Mouse (Mus musculus) lung, adult 2 months (tissue): Measurements from ENCODE around the gene Arhgef26. TPM values are rescaled to one million over a fixed set of nuclear protein-coding genes. Genes with fewer than 3 reads are reported as not detected.

Source experiments
- DNase-seq: peaks from one replicate; pipeline ENCODE4 v3.0.0; 2022
- H3K4me1 ChIP-seq: fragments of 200-500 bp; 2 replicates; pipeline ENCODE4 v1.6.1; 2011; ENCODE audit warnings: low read length; ENCODE audit not compliant: control insufficient read depth, insufficient read depth
- H3K4me3 ChIP-seq: fragments of 200-500 bp; replicated peaks from 2 replicates; pipeline ENCODE3; 2011; ENCODE audit warnings: low read depth, mild to moderate bottlenecking, control low read depth, low read length; ENCODE audit errors: extremely low read depth
- CTCF ChIP-seq: fragments of 200-500 bp; IDR thresholded peaks from 2 replicates; pipeline ENCODE4 v1.5.1; 2011; ENCODE audit warnings: mild to moderate bottlenecking, low read length, control low read depth; ENCODE audit not compliant: insufficient read depth
- POLR2A ChIP-seq: fragments of 200-500 bp; IDR thresholded peaks from 2 replicates; pipeline ENCODE4 v1.6.1; 2011; ENCODE audit warnings: low read depth, mild to moderate bottlenecking, control low read depth, low read length, borderline replicate concordance; ENCODE audit errors: extremely low read depth
- WGBS: fragments of 180-500 bp; shearing (Covaris S2); methylation state at CpG from one replicate; pipeline ENCODE4 v1.1.7; 2018; 5-methylcytosine and 5-hydroxymethylcytosine counted together
- polyA plus RNA-seq: library from polyadenylated mRNA; depleted of rRNA; stranded (reverse); fragments of >200 nt; gene quantifications from 2 replicates; pipeline ENCODE4 v1.2.3, GENCODE M21; 2012; rRNA removed

The Arhgef26 gene
- polyA plus RNA-seq, 1 experiment = 26.9 TPM

DNA sequence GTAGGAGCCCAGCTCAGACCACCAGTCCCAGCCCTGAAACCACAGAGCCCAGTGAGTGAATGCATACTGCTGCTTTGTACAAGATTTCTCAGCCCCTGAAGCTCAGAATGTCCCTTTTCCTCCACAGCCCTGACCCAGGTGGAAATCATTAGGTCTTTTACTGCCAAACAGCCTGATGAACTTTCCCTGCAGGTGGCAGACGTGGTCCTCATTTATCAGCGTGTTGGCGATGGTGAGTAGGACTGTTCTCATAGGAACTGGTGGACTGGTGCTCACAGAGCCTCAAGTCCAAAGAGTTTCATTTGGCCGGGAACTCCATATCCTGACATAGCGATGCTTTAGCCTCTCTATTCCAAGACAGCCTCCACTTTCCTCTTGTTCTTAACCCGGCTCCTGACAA lies 121.3 kb downstream of the Arhgef26 start:
- Histone ChIP-seq H3K4me3 (no peak overlapping the region), H3K4me1 (no peaks in the 10 kb centered on the region)
- DNase-seq = no peak
- WGBS = 83% methylated on average over 6 of the region's 6 CpGs
- no peak for TF ChIP-seq CTCF
- no peak for TF ChIP-seq POLR2A

GRCm38 (mm10) chr3:62464276-62464675 lies 126.1 kb downstream of the Arhgef26 start:
- no peak overlapping the region for H3K4me3 ChIP-seq
- no peaks in the 10 kb centered on the region for H3K4me1 ChIP-seq
- 68% methylated on average over 3 of the region's 3 CpGs for WGBS
- TF ChIP-seq POLR2A (no peak), CTCF (no peak)
- DNase-seq = no peak

DNA sequence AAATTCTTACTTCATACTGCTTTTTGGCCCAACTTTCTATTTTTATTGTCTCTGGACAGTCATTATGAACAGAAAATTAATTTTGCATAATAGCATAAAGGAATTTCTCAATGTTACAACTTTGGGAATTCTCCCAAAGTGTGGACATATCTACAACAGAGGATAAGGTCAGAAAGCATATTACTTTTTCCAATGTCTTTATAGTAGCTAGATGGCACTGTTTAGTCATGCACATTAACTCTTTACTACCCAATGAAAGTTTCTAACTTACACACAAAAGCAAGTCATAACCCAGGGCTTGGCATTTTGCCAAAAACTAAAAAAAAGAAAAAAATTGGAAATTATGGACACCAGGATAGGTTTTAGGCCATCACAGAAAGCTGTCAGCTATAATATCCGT lies 132.0 kb downstream of the Arhgef26 start:
- Histone ChIP-seq H3K4me3 (no peak overlapping the region), H3K4me1 (no peaks in the 10 kb centered on the region)
- no peak for DNase-seq
- TF ChIP-seq CTCF = no peak
- no peak for TF ChIP-seq POLR2A
- WGBS = 98% methylated on average over 1 of the region's 1 CpGs

- Histone ChIP-seq H3K4me3 (no peak overlapping the region), H3K4me1 (no peaks in the 10 kb centered on the region)
- no peak for DNase-seq
- no peak for TF ChIP-seq POLR2A
- no peak for TF ChIP-seq CTCF
- WGBS = 98% methylated on average over 2 of the region's 2 CpGs
Measured at GRCm38 (mm10) chr3:62484340-62484739, 146.2 kb downstream of the Arhgef26 start.

- no peaks in the 10 kb centered on the region for H3K4me1 ChIP-seq
- WGBS = 63% methylated on average over 6 of the region's 6 CpGs
- DNase-seq = no peak
- TF ChIP-seq CTCF = no peak
- no peak for TF ChIP-seq POLR2A
- no peak overlapping the region for H3K4me3 ChIP-seq
Measured at GRCm38 (mm10) chr3:62492568-62492967, 154.4 kb downstream of the Arhgef26 start.

DNA sequence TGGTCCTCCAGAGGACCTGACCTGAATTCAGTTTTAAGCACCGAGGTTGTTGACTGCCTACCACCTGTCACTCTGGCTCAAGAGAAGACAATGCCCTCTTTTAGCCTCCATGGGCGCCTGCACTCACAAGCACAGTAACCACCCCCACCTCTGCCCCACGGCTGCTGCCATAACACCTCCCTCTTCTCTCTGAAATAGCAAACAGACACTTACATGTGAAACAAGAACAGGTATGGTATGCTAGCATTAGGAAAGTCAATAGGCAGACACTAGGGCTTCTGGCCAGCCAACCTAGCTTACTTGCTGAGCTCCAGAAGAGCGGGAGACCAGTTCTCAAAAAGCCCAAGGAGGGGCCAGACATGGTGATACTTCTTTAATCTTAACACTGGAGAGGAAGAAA lies 161.2 kb downstream of the Arhgef26 start:
- WGBS = 68% methylated on average over 4 of the region's 4 CpGs
- DNase-seq = no peak
- Histone ChIP-seq H3K4me1 (no peaks in the 10 kb centered on the region), H3K4me3 (no peak overlapping the region)
- TF ChIP-seq CTCF (no peak), POLR2A (no peak)

DNA sequence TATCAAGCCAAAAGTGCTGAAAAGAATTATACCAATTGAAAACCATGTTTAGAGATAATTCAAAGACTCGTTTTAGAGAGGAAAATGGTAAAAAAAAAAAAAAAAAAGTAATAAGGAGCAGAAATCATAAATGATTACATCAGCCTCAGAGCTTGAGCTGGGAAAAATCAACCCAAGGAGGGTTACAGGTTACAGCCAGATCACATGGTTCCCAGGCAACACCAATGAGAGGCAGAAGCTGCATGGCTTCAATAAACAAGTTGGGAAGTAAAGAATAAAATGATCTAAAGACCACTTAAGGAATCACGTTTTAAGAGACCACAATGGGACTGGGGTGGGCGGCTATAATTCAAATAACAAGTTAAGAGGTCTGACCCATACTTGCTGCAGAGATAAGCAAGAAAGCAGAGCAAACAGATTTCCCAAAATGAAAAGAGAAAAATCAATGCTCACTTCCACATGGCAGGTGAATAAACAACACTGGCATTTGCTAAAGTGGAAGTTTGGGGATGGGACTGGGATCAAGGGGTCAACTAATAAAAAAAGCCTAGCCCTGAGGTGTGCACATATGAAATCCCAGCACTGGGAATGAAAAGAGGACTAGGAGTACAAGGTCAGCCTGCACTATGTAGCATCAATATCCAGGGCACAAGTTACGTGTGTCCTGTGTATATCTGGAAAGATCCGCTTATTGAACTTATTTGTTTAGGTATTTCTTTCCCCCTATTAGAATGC lies 167.2 kb downstream of the Arhgef26 start:
- H3K4me1 ChIP-seq = peaks cover 7% of the 10 kb centered on the region; the same call in 1 of the 2 replicates
- TF ChIP-seq CTCF (no peak), POLR2A (no peak)
- WGBS = 56% methylated on average over 5 of the region's 5 CpGs
- no peak overlapping the region for H3K4me3 ChIP-seq
- DNase-seq = no peak

DNA sequence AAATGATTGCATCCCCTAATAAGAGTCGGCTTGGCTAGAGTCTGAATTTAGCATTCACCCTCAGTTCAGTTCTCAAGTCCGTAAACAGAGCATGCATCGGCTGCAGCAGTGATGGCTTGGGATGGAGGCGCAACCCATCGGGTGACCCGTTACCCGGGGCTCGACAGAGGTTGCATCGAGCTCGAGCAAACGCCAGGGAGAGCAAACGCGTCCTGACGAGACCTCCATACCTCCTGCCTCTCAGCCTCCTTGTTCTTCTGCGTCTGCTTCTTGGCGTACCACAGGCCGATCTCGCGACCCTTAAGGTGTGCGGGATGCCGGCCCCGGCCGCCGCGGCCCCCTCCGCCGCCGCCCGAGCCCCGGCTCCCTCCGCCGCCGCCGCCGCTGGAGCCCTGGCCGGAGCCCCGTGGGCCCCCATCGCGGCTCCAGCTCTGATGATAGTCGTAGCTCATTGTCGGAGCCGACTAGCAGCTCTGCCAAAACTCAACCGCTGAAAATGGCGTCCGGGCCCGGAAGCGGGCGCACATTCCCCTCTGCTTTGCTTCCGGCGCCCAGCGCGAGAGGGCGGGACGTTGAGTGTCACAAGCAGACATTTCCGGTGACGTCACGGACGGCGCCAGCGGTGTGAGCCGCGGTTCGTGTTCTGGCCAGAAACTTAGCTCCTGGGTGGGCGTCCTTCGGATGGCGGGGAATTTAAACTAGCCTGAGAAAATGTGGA lies 168.5 kb downstream of the Arhgef26 start, which contains the start of gene Dhx36:
TSS of gene Dhx36 (minus strand) at position 517 of the 718 bp plus-strand sequence.
- under 1% methylated on average over 66 of the region's 66 CpGs for WGBS
- peaks cover 7% of the 10 kb centered on the region; the same call in 1 of the 2 replicates for H3K4me1 ChIP-seq
- DNase-seq = peak; percentile 96
- peak within 1 kb of the TSS; percentile 93 for H3K4me3 ChIP-seq
- TF ChIP-seq CTCF (no peak), POLR2A (peak; percentile 53; the same call in 1 of the 2 replicates)

- Histone ChIP-seq H3K4me1 (peaks cover 7% of the 10 kb centered on the region; the same call in 1 of the 2 replicates), H3K4me3 (peak overlapping the region; percentile 93)
- WGBS = 36% methylated on average over 5 of the region's 5 CpGs
- no peak for DNase-seq
- TF ChIP-seq POLR2A = no peak
- no peak for TF ChIP-seq CTCF
Measured at GRCm38 (mm10) chr3:62507206-62507647, 169.1 kb downstream of the Arhgef26 start.

Other genes with a start within 250 kb of the Arhgef26 start
- 2.4 and 5.6 TPM in 2 replicates for gene Dhx36, start 168.7 kb downstream of the Arhgef26 start, polyA plus RNA-seq